Mouse (Mus musculus) embryo, embryonic 11.5 days (tissue): ENCODE measurements around the gene Dyrk3.

Experiments used
- DNase-seq: peaks from one replicate; pipeline ENCODE4 v3.0.0-alpha.2; 2012; ENCODE audit warnings: low read depth, low spot score

The Dyrk3 gene

GRCm38 (mm10) chr1:131085957-131086739 is 52.0 kb downstream of the Dyrk3 start:
- no peak for DNase-seq

- no peak for DNase-seq
These were observed 52.9 kb downstream of the Dyrk3 start for GRCm38 (mm10) chr1:131085272-131085671.

GRCm38 (mm10) chr1:131084289-131084688 is 53.9 kb downstream of the Dyrk3 start:
- DNase-seq = no peak

GRCm38 (mm10) chr1:131083609-131084008 is 54.5 kb downstream of the Dyrk3 start:
- no peak for DNase-seq

GRCm38 (mm10) chr1:131083122-131083521 is 55.0 kb downstream of the Dyrk3 start:
- no peak for DNase-seq

GRCm38 (mm10) chr1:131080686-131081085 is 57.5 kb downstream of the Dyrk3 start:
- DNase-seq = no peak

- DNase-seq = no peak
These were observed 58.4 kb downstream of the Dyrk3 start for GRCm38 (mm10) chr1:131079762-131080161.

- no peak for DNase-seq
These were observed 59.3 kb downstream of the Dyrk3 start for GRCm38 (mm10) chr1:131078761-131079330.
